Mouse (Mus musculus): Measurements from ENCODE around the gene Hnrnph1. TPM values are rescaled to one million over a fixed set of nuclear protein-coding genes. Genes with fewer than 3 reads are reported as not detected.

Gene Hnrnph1
- polyA plus RNA-seq, 1 experiment from 2014 or later: 475 TPM

GRCm38 (mm10) chr11:50375421-50375820 lies 1.4 kb upstream of the Hnrnph1 start:
- ATAC-seq (ENCODE audit: insufficient number of reproducible peaks, insufficient read depth, low FRiP score, low read depth): no peak
- Histone ChIP-seq H3K4me3 (ENCODE audit: low read depth, low read length) (no peak overlapping the region), H3K4me1 (ENCODE audit: control insufficient read depth, insufficient read depth, low read length) (peaks cover 18% of the 10 kb centered on the region), H3K27ac (ENCODE audit: low read length) (no peak overlapping the region), H3K27me3 (ENCODE audit: control insufficient read depth, insufficient read depth, low read length) (no peaks in the 10 kb centered on the region), H3K4me2 (replicated peaks; ENCODE audit: low read depth, low read length) (no peak overlapping the region), H3K9me3 (ENCODE audit: control insufficient read depth, low read depth, low read length) (no peaks in the 10 kb centered on the region), H3K36me3 (ENCODE audit: control insufficient read depth, insufficient read depth, low read length) (peaks cover 15% of the 10 kb centered on the region), H3K9ac (replicated peaks; ENCODE audit: low read depth, low read length) (no peak overlapping the region)
- WGBS: 75% methylated on average over 5 of the region's 5 CpGs

GRCm38 (mm10) chr11:50376156-50376790 lies 517 bp upstream of the Hnrnph1 start:
- no peak for ATAC-seq (ENCODE audit: insufficient number of reproducible peaks, insufficient read depth, low FRiP score, low read depth)
- Histone ChIP-seq H3K36me3 (ENCODE audit: control insufficient read depth, insufficient read depth, low read length) (peaks cover 16% of the 10 kb centered on the region), H3K27ac (ENCODE audit: low read length) (peak overlapping the region; percentile 99), H3K4me1 (ENCODE audit: control insufficient read depth, insufficient read depth, low read length) (peaks cover 14% of the 10 kb centered on the region), H3K4me3 (ENCODE audit: low read depth, low read length) (peak overlapping the region; percentile 95), H3K27me3 (ENCODE audit: control insufficient read depth, insufficient read depth, low read length) (no peaks in the 10 kb centered on the region), H3K4me2 (replicated peaks; ENCODE audit: low read depth, low read length) (peak overlapping the region; percentile 91), H3K9me3 (ENCODE audit: control insufficient read depth, low read depth, low read length) (no peaks in the 10 kb centered on the region), H3K9ac (replicated peaks; ENCODE audit: low read depth, low read length) (peak overlapping the region; percentile 82)
- 23% methylated on average over 10 of the region's 10 CpGs for WGBS

DNA sequence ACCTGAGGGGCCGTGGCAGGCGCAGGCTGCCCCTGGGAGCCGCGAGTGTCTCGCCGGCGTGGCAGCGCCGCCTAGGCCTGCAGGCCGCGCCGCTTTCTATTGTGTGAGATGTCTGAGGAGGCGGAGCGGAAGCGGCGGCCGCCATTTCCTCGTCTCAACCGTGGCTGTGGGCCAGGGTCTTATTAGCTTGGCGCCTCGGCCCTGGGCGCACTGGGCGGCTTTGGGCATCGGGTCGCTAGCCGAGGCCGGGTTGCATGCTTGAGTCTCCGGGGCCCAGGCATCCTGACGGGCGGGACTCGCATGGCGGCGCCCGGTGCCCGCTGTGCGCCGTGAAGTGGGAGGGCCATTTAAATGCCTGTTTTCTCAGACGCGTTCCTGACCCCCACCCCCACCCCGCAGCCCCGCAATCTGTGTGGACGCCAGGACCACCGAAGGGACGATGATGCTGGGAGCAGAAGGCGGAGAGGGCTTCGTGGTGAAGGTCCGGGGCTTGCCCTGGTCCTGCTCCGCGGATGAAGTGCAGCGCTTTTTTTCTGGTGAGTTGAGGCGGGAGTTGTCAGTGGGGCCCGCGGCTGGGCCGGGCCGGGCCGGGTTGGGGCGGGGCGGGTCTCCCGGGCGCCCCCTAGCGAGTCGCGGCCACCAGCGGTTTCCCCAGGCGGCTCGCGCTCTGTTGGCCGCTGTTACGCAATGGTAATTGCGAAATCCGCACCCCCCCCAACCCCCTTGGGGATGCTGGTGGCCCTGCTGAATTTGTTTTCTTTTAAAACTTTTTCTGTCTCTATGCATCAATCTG lies 1.3 kb downstream of the Hnrnph1 start:
- under 1% methylated on average over 69 of the region's 71 CpGs for WGBS
- Histone ChIP-seq H3K27me3 (ENCODE audit: control insufficient read depth, insufficient read depth, low read length) (no peaks in the 10 kb centered on the region), H3K4me1 (ENCODE audit: control insufficient read depth, insufficient read depth, low read length) (peaks cover 14% of the 10 kb centered on the region)

GRCm38 (mm10) chr11:50379023-50379752 lies 2.4 kb downstream of the Hnrnph1 start:
- Histone ChIP-seq H3K4me1 (ENCODE audit: control insufficient read depth, insufficient read depth, low read length) (peaks cover 14% of the 10 kb centered on the region), H3K9ac (replicated peaks; ENCODE audit: low read depth, low read length) (peak overlapping the region; percentile 97), H3K36me3 (ENCODE audit: control insufficient read depth, insufficient read depth, low read length) (peaks cover 38% of the 10 kb centered on the region), H3K4me2 (replicated peaks; ENCODE audit: low read depth, low read length) (peak overlapping the region; percentile 91), H3K27me3 (ENCODE audit: control insufficient read depth, insufficient read depth, low read length) (no peaks in the 10 kb centered on the region), H3K27ac (ENCODE audit: low read length) (no peak overlapping the region; the same call in 1 of the 2 replicates), H3K9me3 (ENCODE audit: control insufficient read depth, low read depth, low read length) (no peaks in the 10 kb centered on the region), H3K4me3 (ENCODE audit: low read depth, low read length) (peak overlapping the region; percentile 95)
- ATAC-seq (ENCODE audit: insufficient number of reproducible peaks, insufficient read depth, low FRiP score, low read depth): no peak
- 53% methylated on average over 12 of the region's 12 CpGs for WGBS

More for the DNA sequence above, 1.3 kb downstream of the Hnrnph1 start:
- no peaks in the 10 kb centered on the region for H3K9me3 ChIP-seq (ENCODE audit: control insufficient read depth, low read depth, low read length)
- H3K36me3 ChIP-seq (ENCODE audit: control insufficient read depth, insufficient read depth, low read length): peaks cover 31% of the 10 kb centered on the region
- H3K4me3 ChIP-seq (ENCODE audit: low read depth, low read length): peak overlapping the region; percentile 95
- H3K4me2 ChIP-seq (replicated peaks; ENCODE audit: low read depth, low read length): peak overlapping the region; percentile 91
- peak overlapping the region; percentile 97 for H3K9ac ChIP-seq (replicated peaks; ENCODE audit: low read depth, low read length)
- peak; percentile 77 for ATAC-seq (ENCODE audit: insufficient number of reproducible peaks, insufficient read depth, low FRiP score, low read depth)
- peak overlapping the region; percentile 100 for H3K27ac ChIP-seq (ENCODE audit: low read length)

DNA sequence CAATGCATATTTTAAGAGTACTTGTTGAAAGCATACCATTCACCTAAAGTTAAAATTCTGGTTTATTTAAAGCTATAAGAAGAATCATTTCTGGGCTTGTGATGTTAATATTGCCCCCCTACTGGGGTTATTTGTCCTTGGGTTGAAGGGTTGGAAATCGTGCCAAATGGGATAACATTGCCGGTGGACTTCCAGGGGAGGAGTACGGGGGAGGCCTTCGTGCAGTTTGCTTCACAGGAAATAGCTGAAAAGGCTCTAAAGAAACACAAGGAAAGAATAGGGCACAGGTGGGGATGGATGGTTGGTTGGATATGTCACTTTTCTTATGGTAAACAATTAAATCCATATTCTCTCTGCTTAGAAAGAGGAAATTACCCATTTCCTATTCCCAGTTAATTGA lies 4.5 kb downstream of the Hnrnph1 start:
- H3K4me2 ChIP-seq (replicated peaks; ENCODE audit: low read depth, low read length): peak overlapping the region; percentile 34
- no peak overlapping the region for H3K27ac ChIP-seq (ENCODE audit: low read length)
- ATAC-seq (ENCODE audit: insufficient number of reproducible peaks, insufficient read depth, low FRiP score, low read depth): no peak
- peak overlapping the region; percentile 19; the same call in 1 of the 2 replicates for H3K4me3 ChIP-seq (ENCODE audit: low read depth, low read length)
- H3K9ac ChIP-seq (replicated peaks; ENCODE audit: low read depth, low read length): no peak overlapping the region
- peaks cover 52% of the 10 kb centered on the region for H3K36me3 ChIP-seq (ENCODE audit: control insufficient read depth, insufficient read depth, low read length)
- no peaks in the 10 kb centered on the region for H3K9me3 ChIP-seq (ENCODE audit: control insufficient read depth, low read depth, low read length)
- peaks cover 12% of the 10 kb centered on the region for H3K4me1 ChIP-seq (ENCODE audit: control insufficient read depth, insufficient read depth, low read length)
- no peaks in the 10 kb centered on the region for H3K27me3 ChIP-seq (ENCODE audit: control insufficient read depth, insufficient read depth, low read length)
- 15% methylated on average over 4 of the region's 4 CpGs for WGBS

DNA sequence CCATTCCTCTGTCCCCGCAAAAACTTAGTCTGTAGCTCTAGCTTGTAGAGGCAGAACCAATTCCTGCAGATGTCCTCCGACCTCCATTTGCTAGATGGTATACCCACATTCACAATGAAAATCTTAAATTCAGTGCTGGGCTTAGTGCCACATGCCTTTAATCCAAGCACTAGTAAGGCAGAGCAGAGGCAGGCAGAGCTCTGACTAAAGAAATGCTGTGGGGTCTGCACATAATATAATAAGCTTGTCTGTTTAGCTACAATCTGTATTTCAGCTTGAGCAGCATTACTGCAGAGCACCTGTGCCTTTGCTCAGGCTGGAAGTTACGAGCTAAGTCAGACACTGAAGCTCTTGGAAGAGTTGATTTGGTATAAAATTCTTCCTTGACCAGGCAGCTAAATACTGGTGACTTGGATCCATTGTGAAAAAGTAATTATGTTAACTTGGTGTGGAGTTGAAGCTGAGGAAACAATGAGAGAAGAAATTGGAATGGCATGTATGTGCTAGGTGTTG lies 10.4 kb downstream of the Hnrnph1 start:
- 83% methylated on average over 3 of the region's 3 CpGs for WGBS
- no peak overlapping the region for H3K9ac ChIP-seq (replicated peaks; ENCODE audit: low read depth, low read length)
- H3K4me1 ChIP-seq (ENCODE audit: control insufficient read depth, insufficient read depth, low read length): no peaks in the 10 kb centered on the region
- no peak overlapping the region for H3K4me2 ChIP-seq (replicated peaks; ENCODE audit: low read depth, low read length)
- H3K9me3 ChIP-seq (ENCODE audit: control insufficient read depth, low read depth, low read length): no peaks in the 10 kb centered on the region
- no peak for ATAC-seq (ENCODE audit: insufficient number of reproducible peaks, insufficient read depth, low FRiP score, low read depth)
- H3K27ac ChIP-seq (ENCODE audit: low read length): no peak overlapping the region
- peaks cover 55% of the 10 kb centered on the region for H3K36me3 ChIP-seq (ENCODE audit: control insufficient read depth, insufficient read depth, low read length)
- no peak overlapping the region for H3K4me3 ChIP-seq (ENCODE audit: low read depth, low read length)
- H3K27me3 ChIP-seq (ENCODE audit: control insufficient read depth, insufficient read depth, low read length): no peaks in the 10 kb centered on the region

- no peak overlapping the region for H3K4me3 ChIP-seq (ENCODE audit: low read depth, low read length)
- H3K36me3 ChIP-seq (ENCODE audit: control insufficient read depth, insufficient read depth, low read length): peaks cover 50% of the 10 kb centered on the region
- H3K4me1 ChIP-seq (ENCODE audit: control insufficient read depth, insufficient read depth, low read length): no peaks in the 10 kb centered on the region
- H3K4me2 ChIP-seq (replicated peaks; ENCODE audit: low read depth, low read length): no peak overlapping the region
- no peak for ATAC-seq (ENCODE audit: insufficient number of reproducible peaks, insufficient read depth, low FRiP score, low read depth)
- WGBS: 82% methylated on average over 4 of the region's 4 CpGs
- H3K27me3 ChIP-seq (ENCODE audit: control insufficient read depth, insufficient read depth, low read length): no peaks in the 10 kb centered on the region
- no peaks in the 10 kb centered on the region for H3K9me3 ChIP-seq (ENCODE audit: control insufficient read depth, low read depth, low read length)
- no peak overlapping the region for H3K27ac ChIP-seq (ENCODE audit: low read length)
- H3K9ac ChIP-seq (replicated peaks; ENCODE audit: low read depth, low read length): no peak overlapping the region
Measured at GRCm38 (mm10) chr11:50387697-50388096, 10.9 kb downstream of the Hnrnph1 start.

DNA sequence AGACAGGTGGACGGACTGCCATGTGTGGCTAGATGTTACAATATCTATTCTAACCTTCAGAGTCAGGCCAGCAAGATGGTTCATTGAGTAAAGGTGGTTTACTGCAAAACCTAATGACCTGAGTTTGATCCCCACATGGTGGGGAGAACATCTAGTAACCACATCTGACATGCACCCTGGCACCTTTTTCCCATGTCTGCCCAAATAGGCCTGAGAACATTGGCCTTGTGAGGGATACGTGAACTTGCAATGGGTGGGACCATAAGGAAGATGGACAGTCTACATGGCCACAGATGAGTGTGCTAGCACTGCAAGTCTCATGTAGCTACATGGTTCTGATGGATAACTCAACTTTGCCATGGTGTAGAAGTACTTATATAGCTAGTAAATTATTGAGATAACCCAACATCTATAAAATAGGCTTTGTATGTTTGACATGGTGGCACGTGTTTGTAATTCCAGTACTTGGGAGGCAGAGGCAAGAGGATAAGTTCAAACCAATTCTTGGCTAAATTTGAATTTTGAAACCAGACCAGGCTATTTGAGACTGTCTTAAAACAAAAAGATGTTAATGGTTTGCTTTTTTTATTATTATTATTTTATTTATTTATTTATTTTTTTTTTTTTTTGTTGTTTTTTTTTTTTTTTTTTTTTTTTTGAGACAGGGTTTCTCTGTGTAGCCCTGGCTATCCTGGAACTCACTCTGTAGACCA lies 11.6 kb downstream of the Hnrnph1 start:
- Histone ChIP-seq H3K36me3 (ENCODE audit: control insufficient read depth, insufficient read depth, low read length) (peaks cover 44% of the 10 kb centered on the region), H3K4me3 (ENCODE audit: low read depth, low read length) (no peak overlapping the region), H3K9me3 (ENCODE audit: control insufficient read depth, low read depth, low read length) (no peaks in the 10 kb centered on the region), H3K9ac (replicated peaks; ENCODE audit: low read depth, low read length) (no peak overlapping the region), H3K27me3 (ENCODE audit: control insufficient read depth, insufficient read depth, low read length) (no peaks in the 10 kb centered on the region), H3K4me1 (ENCODE audit: control insufficient read depth, insufficient read depth, low read length) (no peaks in the 10 kb centered on the region), H3K27ac (ENCODE audit: low read length) (no peak overlapping the region), H3K4me2 (replicated peaks; ENCODE audit: low read depth, low read length) (no peak overlapping the region)
- ATAC-seq (ENCODE audit: insufficient number of reproducible peaks, insufficient read depth, low FRiP score, low read depth): no peak
- 90% methylated on average over 3 of the region's 3 CpGs for WGBS

Data from stomach, embryonic 14.5 days (tissue).